Mouse (Mus musculus) cerebellum, adult 9-11 months (tissue): ENCODE measurements around the gene Cemip2.
A peak's percentile ranks its signal among the peaks of the same experiment; 100 is the strongest.

ENCODE experiments used
- DNase-seq: peaks from one replicate; pipeline ENCODE4 v3.0.0; 2022

Cemip2 gene

GRCm38 (mm10) chr19:21882110-21882940 lies 104.2 kb downstream of the Cemip2 start:
- no peak for DNase-seq

GRCm38 (mm10) chr19:21883053-21883452 lies 104.9 kb downstream of the Cemip2 start:
- DNase-seq: no peak

- DNase-seq: no peak
These were observed 105.8 kb downstream of the Cemip2 start for GRCm38 (mm10) chr19:21883922-21884321.

GRCm38 (mm10) chr19:21884385-21884784 lies 106.2 kb downstream of the Cemip2 start:
- peak; percentile 56 for DNase-seq

- DNase-seq: no peak
These were observed 108.1 kb downstream of the Cemip2 start for GRCm38 (mm10) chr19:21886166-21886657.

- no peak for DNase-seq
These were observed 112.6 kb downstream of the Cemip2 start for GRCm38 (mm10) chr19:21890699-21891098.

GRCm38 (mm10) chr19:21894792-21895191 lies 116.7 kb downstream of the Cemip2 start:
- no peak for DNase-seq

- no peak for DNase-seq
These were observed 117.4 kb downstream of the Cemip2 start for GRCm38 (mm10) chr19:21895540-21895939.

GRCm38 (mm10) chr19:21897122-21897827 lies 119.1 kb downstream of the Cemip2 start:
- no peak for DNase-seq

- DNase-seq: no peak
These were observed 120.1 kb downstream of the Cemip2 start for GRCm38 (mm10) chr19:21898015-21898939.
